Mouse (Mus musculus): ENCODE measurements around the gene Mtmr12.

DNA sequence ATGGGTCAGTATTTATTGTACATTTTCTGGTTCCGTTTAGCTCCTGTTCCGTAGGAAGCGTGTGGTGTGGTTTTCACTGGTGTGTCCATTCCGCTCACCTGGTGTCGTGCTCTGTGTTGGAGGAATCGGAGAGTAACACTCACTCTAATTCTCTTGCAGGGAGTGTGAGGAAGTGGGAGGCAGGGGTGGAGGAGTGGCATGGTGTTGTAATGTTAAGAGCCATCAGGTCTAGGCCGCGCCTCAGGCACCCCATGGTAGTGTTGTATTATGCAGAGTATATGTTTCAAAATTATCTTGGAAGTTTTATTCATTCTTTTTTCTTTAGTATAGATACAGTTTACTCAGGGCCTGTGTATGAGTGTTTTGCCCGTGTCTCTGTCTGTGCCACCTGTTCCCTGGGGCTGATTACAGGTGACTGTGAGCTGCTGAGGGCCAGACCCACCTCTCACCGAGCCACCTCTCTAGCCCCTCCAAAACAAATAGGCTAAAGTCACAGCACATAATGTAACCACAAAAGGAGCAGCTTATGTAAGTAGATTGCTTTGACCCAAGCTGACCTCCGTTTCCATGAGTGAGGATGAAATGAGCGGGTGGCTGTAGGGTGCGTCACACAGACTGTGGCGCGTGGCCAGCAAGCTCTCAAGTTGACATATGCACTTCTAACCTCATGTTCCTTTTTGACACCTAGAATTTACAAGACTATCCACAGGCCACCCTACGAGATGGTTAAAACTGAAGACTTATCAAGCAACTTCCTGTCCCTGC lies 53.1 kb downstream of the Mtmr12 start:
- TF ChIP-seq CTCF (IDR thresholded peaks at IDR 0.05 in 2 of 3, conservative IDR thresholded peaks at IDR 0.05 in 1 of 3; ENCODE audit: control insufficient read depth in 1 of 3, insufficient read depth in 1 of 3, low read depth in 2 of 3, low read length in 3 of 3, poor library complexity in 1 of 3, severe bottlenecking in 1 of 3) (no peak), UBTF (IDR thresholded peaks at IDR 0.05; ENCODE audit: borderline replicate concordance, insufficient read depth, low read depth, low read length) (no peak), POLR2AphosphoS2 (IDR thresholded peaks at IDR 0.05; ENCODE audit: low read length) (no peak), GATA1 (IDR thresholded peaks at IDR 0.05; ENCODE audit: low read depth, low read length) (no peak), EP300 (IDR thresholded peaks at IDR 0.05; ENCODE audit: low read depth in 1 of 2, low read length in 2 of 2) (no peak), POLR2A (IDR thresholded peaks at IDR 0.05; ENCODE audit: control insufficient read depth in 1 of 2, insufficient read depth in 1 of 2, low read depth in 1 of 2, low read length in 2 of 2, poor library complexity in 1 of 2) (no peak), USF2 (IDR thresholded peaks at IDR 0.05; ENCODE audit: borderline replicate concordance in 1 of 2, insufficient read depth in 1 of 2, low read depth in 1 of 2, low read length in 2 of 2) (no peak), RAD21 (IDR thresholded peaks at IDR 0.05; ENCODE audit: low read depth, low read length) (no peak), ELF1 (IDR thresholded peaks at IDR 0.05; ENCODE audit: low read depth, low read length) (no peak), NRF1 (IDR thresholded peaks at IDR 0.05; ENCODE audit: insufficient read depth, low read depth, low read length, poor library complexity, severe bottlenecking) (no peak)

Measured in MEL (cell line).